Mouse (Mus musculus) heart, embryonic 10.5 days (tissue): ENCODE data around the gene Psg22. TPM values are rescaled to one million over a fixed set of nuclear protein-coding genes. Genes with fewer than 3 reads are reported as not detected.
"Not testable (repeated sequence)": the region's sequence is repeated elsewhere in the genome, so short reads cannot be mapped to it uniquely, and the experiment has no call there.

Experiments
- DNase-seq: peaks from one replicate; pipeline ENCODE4 v3.0.0-alpha.2; 2017; ENCODE audit warnings: low spot score
- H3K27ac ChIP-seq: fragments of 300-500 bp; sonication (generic); 2 replicates; pipeline ENCODE4 v1.5.1; 2016; ENCODE audit warnings: mild to moderate bottlenecking
- H3K27me3 ChIP-seq: fragments of 300-500 bp; sonication (generic); 2 replicates; pipeline ENCODE4 v1.6.1; 2016; ENCODE audit warnings: mild to moderate bottlenecking; ENCODE audit not compliant: poor library complexity, insufficient read depth, severe bottlenecking
- H3K36me3 ChIP-seq: fragments of 300-500 bp; sonication (generic); 2 replicates; pipeline ENCODE4 v1.6.1; 2016; ENCODE audit warnings: mild to moderate bottlenecking, moderate library complexity
- H3K4me1 ChIP-seq: fragments of 300-500 bp; sonication (generic); 2 replicates; pipeline ENCODE4 v1.6.1; 2016; ENCODE audit warnings: mild to moderate bottlenecking
- H3K4me3 ChIP-seq: fragments of 300-500 bp; sonication (generic); 2 replicates; pipeline ENCODE4 v1.5.1; 2016; ENCODE audit warnings: mild to moderate bottlenecking, moderate library complexity
- H3K9me3 ChIP-seq: fragments of 300-500 bp; sonication (generic); 2 replicates; pipeline ENCODE4 v1.6.1; 2016; ENCODE audit warnings: mild to moderate bottlenecking, moderate library complexity
- WGBS: fragments of 180-500 bp; shearing (Covaris S2); methylation state at CpG from one replicate; pipeline ENCODE4 v1.1.7; 2016; 5-methylcytosine and 5-hydroxymethylcytosine counted together
- polyA plus RNA-seq: library from polyadenylated mRNA; unstranded; fragments of >200 nt; fragmentation: Nextera tagmentation; extraction: Ambion mirVana; gene quantifications from 2 replicates; pipeline ENCODE4 v1.2.1, GENCODE M21; 2016

The Psg22 gene
- polyA plus RNA-seq, 1 experiment from 2014 or later = not detected

- Histone ChIP-seq H3K4me3 (peak overlapping the region; percentile 12; the same call in 1 of the 2 replicates), H3K4me1 (peaks cover 4% of the 10 kb centered on the region)
- 16% methylated on average over 6 of the region's 6 CpGs for WGBS
Measured at GRCm38 (mm10) chr7:18748994-18749895, 31.4 kb downstream of the Psg22 start.

GRCm38 (mm10) chr7:18749896-18750477 lies 32.1 kb downstream of the Psg22 start:
- not testable (repeated sequence) for H3K4me1 ChIP-seq, H3K36me3 ChIP-seq, H3K9me3 ChIP-seq, H3K27ac ChIP-seq, H3K4me3 ChIP-seq
- WGBS = 48% methylated on average over 11 of the region's 13 CpGs
- peak; percentile 85 for DNase-seq
- peaks cover 17% of the 10 kb centered on the region; the same call in 1 of the 2 replicates for H3K27me3 ChIP-seq

More at GRCm38 (mm10) chr7:18748994-18749895, 31.4 kb downstream of the Psg22 start:
- no peaks in the 10 kb centered on the region for H3K9me3 ChIP-seq
- DNase-seq = no peak
- H3K27ac ChIP-seq = no peak overlapping the region
- peaks cover 17% of the 10 kb centered on the region; the same call in 1 of the 2 replicates for H3K27me3 ChIP-seq
- H3K36me3 ChIP-seq = no peaks in the 10 kb centered on the region

GRCm38 (mm10) chr7:18760152-18760551 lies 42.3 kb downstream of the Psg22 start:
- not testable (repeated sequence) for DNase-seq, H3K4me3 ChIP-seq, H3K27me3 ChIP-seq, H3K27ac ChIP-seq, H3K9me3 ChIP-seq, H3K4me1 ChIP-seq, H3K36me3 ChIP-seq
- 82% methylated on average over 7 of the region's 7 CpGs for WGBS

- not testable (repeated sequence) for H3K4me1 ChIP-seq, H3K36me3 ChIP-seq, H3K4me3 ChIP-seq, DNase-seq, H3K27me3 ChIP-seq, H3K9me3 ChIP-seq, H3K27ac ChIP-seq
- WGBS = 13% methylated on average over 1 of the region's 2 CpGs
Measured at GRCm38 (mm10) chr7:18762885-18763284, 45.0 kb downstream of the Psg22 start.

Other genes with a start within 250 kb of the Psg22 start
- not detected in 2 replicates for gene Psg26, start 233.9 kb upstream of the Psg22 start, polyA plus RNA-seq
- gene Psg25, start 185.8 kb upstream of the Psg22 start, polyA plus RNA-seq = not detected in 2 replicates
- not detected in 2 replicates for gene Psg27, start 150.8 kb upstream of the Psg22 start, polyA plus RNA-seq
- gene Psg23, start 101.6 kb upstream of the Psg22 start, polyA plus RNA-seq = not detected in 2 replicates
- not detected in 2 replicates for gene Psg21, start 61.4 kb upstream of the Psg22 start, polyA plus RNA-seq
- gene Psg20, start 31.9 kb upstream of the Psg22 start, polyA plus RNA-seq = not detected in 2 replicates
- not detected in 2 replicates for gene Psg19, start 80.4 kb downstream of the Psg22 start, polyA plus RNA-seq
- gene Psg17, start 103.5 kb downstream of the Psg22 start, polyA plus RNA-seq = not detected in 2 replicates
- gene Mill2, start 121.9 kb downstream of the Psg22 start, polyA plus RNA-seq = 0.04 and 0.21 TPM in 2 replicates
- gene Pglyrp1, start 153.2 kb downstream of the Psg22 start, polyA plus RNA-seq = 0.26 and 0.43 TPM in 2 replicates
- 26.9 and 29.4 TPM in 2 replicates for gene Ccdc61, start 192.3 kb downstream of the Psg22 start, polyA plus RNA-seq
- 0.53 and 0.57 TPM in 2 replicates for gene Nova2, start 207.8 kb downstream of the Psg22 start, polyA plus RNA-seq